Mouse (Mus musculus) MEL-GATA-1-ER (cell line): ENCODE measurements around the gene 1700029J07Rik.

ENCODE experiments used
- DNase-seq: peaks from one replicate; pipeline ENCODE4 v3.0.0-alpha.2; 2012; ENCODE audit warnings: low read depth; ENCODE audit errors: extremely low read depth

Gene 1700029J07Rik

GRCm38 (mm10) chr8:45950622-45951021 lies 24.4 kb downstream of the 1700029J07Rik start:
- DNase-seq: no peak

- DNase-seq: no peak
Observed at GRCm38 (mm10) chr8:45946283-45946682, 28.8 kb downstream of the 1700029J07Rik start.

DNA sequence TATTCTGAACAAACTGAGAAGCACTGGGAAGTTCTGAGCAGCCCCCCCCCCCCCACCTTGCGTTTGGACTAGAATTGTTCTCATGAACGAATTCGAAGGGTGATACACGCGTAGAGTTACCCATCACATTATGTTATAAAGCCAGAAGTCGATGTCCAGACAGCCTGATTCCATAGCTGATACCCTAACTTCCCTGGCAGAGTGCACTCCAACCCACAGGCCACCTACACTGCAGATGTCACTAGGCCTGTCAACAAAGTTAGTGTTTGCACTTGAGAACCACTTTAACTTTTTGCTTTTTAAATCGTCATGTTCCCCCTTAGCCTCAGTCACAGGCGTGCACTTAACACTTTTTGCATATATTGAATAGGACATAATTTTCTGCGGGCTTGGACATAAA lies 38.1 kb downstream of the 1700029J07Rik start:
- no peak for DNase-seq

DNA sequence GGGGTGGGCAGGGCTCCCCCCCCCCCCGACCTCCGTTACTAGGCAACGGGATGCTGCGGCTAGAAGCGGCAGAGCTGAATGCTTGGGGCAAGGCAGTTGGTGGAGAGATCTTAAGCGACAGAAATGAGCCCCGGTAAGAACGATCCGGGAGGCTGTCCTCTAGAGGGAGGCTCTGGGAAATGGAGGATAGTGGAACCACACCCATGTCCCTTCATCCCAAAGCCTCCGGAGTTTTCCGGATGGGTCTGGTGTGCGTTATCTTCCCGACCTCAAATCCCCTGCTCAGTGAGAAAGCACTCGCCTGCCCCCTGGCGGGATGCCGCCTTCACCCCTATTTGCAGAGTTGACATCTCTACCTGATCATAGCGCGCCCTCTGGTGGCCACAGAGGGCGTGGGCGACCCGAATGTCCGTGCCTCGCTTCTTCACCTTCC lies 40.5 kb downstream of the 1700029J07Rik start, which contains the start of gene Ccdc110:
Ccdc110 (plus strand) TSS at position 38 of the 433 bp plus-strand sequence.
- peak; percentile 22 for DNase-seq

DNA sequence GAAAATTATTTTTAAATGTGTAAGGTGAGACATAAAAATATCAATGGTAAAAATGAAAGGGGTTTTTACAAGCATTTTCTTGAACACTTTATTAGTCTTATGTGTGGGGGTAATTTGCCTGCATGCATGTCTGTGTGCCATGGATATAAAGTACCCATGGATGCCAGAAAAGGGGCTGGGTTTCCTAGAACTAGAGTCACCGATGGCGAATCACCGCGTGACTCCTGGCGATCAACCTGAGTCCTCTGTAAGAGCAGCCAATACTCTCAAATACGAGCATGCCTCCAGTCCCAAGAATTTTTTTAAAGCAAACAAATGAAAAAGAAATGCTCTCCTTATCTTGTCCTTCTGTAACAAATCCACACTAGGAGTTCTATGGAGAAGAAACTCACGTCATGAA lies 52.9 kb downstream of the 1700029J07Rik start:
- no peak for DNase-seq

GRCm38 (mm10) chr8:45920392-45920791 lies 54.7 kb downstream of the 1700029J07Rik start:
- DNase-seq: no peak

- DNase-seq: no peak
Observed at GRCm38 (mm10) chr8:45918891-45919290, 56.2 kb downstream of the 1700029J07Rik start.

DNA sequence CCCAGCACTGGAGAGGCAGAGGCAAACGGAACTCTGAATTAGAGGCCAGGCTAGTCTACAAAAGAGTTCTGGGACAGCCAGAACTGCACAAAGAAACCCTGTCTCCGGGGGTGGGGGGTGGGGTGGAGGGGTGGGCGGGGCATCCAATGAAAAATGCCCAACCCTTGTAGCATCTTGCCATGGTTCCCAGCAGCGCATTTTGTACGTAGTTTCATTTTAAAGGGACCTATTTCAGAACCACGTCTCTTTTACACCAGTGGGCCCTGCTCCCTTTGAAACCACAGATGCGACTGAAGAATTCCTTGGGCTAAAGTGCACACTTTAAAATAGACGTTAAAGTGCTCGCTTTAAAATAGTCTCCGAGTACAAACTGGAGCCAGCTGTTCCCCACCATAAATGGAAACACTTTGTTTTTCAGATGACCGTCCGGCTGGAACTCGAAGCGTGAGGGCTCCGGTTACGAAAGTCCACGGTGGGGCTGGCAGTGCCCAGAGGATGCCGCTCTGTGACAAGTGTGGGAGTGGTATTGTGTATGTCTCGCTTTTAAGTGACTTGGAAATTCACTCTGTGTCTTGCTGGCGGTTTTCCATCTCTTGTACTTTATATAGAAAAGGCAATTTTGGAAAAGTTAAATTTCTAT lies 57.9 kb downstream of the 1700029J07Rik start:
- no peak for DNase-seq

GRCm38 (mm10) chr8:45916496-45916895 lies 58.6 kb downstream of the 1700029J07Rik start:
- no peak for DNase-seq

- no peak for DNase-seq
Observed at GRCm38 (mm10) chr8:45913707-45914106, 61.3 kb downstream of the 1700029J07Rik start.

GRCm38 (mm10) chr8:45906251-45906619 lies 68.8 kb downstream of the 1700029J07Rik start:
- DNase-seq: no peak

DNA sequence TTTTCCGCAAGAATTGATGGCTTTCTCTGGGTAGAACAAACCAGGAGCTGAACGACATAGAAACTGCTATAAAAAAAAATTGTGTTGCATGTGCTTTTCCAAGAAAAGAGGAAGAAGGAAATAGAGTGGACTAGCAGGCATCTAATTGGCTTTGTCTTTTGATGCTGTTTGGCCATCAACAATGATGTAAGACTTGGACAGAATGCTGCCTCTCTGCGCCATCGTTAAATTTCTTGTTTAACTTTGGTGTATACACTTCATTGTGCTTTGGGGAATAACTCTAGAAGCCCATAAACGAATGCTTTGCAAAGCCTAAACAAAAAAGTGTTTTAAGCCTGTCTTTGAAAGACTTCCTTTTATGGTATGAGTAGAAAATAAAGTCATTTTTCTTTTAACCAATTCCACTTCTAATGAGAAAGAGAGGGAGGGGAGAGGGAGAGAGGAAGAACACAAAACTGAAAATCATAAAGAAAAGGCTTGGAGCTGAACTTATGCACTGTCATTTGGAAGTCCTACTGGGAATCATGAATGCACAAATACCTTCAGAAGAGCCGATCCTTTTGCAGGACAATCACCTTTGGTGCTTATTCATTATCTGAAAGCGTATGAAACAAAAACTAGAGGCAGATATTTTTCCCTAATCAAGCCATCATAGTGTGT lies 69.3 kb downstream of the 1700029J07Rik start:
- no peak for DNase-seq

DNA sequence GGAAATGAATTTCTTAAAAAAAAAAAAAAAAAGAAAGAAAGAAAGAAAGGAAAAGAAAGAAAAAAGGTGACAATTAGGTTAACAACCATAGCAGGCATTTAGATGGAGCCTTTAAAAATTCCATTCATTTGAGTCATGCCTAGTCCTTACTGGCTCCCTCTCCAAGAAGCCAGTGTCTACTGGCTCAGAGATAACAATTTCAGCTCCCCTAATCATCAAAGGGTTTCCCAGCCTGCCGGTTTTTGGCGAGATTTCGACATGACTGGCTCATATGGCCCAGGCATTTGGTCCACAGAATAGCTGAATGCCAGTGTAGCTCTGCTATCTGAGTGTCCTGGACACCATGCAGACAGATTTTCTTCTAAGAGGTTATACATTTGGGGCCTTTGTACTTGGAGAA lies 71.4 kb downstream of the 1700029J07Rik start:
- DNase-seq: no peak
